In genomic region chr11:83448927-83449236, GRCm38 (mm10) we compare ENCODE assay signal across 10 mouse cellular contexts. TPM values are rescaled to one million over a fixed set of nuclear protein-coding genes. Genes with fewer than 3 reads are reported as not detected.
DNase-seq lines count a peak whose midpoint lies in the region; ATAC-seq lines count a peak whose summit lies in the region.
"Had no signal": no experiment of that assay in that cellular context is flagged by ENCODE, and none has a peak within 500 bp of the region (broad histone marks: within the 10 kb centered on the region; RNA-seq: fewer than 3 reads in every experiment).

No protein-coding gene starts in this region.

- peaks cover 26% of the 10 kb centered on the region for H3K27me3 ChIP-seq in heart, embryonic 15.5 days
- peaks cover 37% of the 10 kb centered on the region for H3K27me3 ChIP-seq in limb, embryonic 15.5 days
- H3K27me3 ChIP-seq in midbrain, embryonic 14.5 days (ENCODE audit: control insufficient read depth, insufficient read depth, low read length) = peaks cover 24% of the 10 kb centered on the region

- H3K9ac ChIP-seq in heart, embryonic 15.5 days = no peak overlapping the region
- H3K9ac ChIP-seq in limb, embryonic 15.5 days = no peak overlapping the region
- H3K9ac ChIP-seq in midbrain, embryonic 14.5 days (replicated peaks; ENCODE audit: low read length) = no peak overlapping the region

- H3K4me3 ChIP-seq in heart, embryonic 15.5 days = no peak overlapping the region
- H3K4me3 ChIP-seq in limb, embryonic 15.5 days = no peak overlapping the region
- no peak overlapping the region for H3K4me3 ChIP-seq in midbrain, embryonic 14.5 days (replicated peaks; ENCODE audit: low read depth, low read length)

- intact Hi-C loops in gastrocnemius, postnatal 14 days (cut with DNase I; ENCODE audit: low total_unique reads) = no loop called here
- intact Hi-C loops in gastrocnemius, postnatal 36 days (cut with DNase I) = no loop called here

- ATAC-seq in heart, embryonic 15.5 days (replicated peaks; ENCODE audit: insufficient number of reproducible peaks, insufficient read depth, low FRiP score, low read depth) = peak; percentile 58
- ATAC-seq in limb, embryonic 15.5 days (ENCODE audit: insufficient number of reproducible peaks, low FRiP score, low TSS enrichment, low read depth) = no peak
- no peak for ATAC-seq in midbrain, embryonic 14.5 days (ENCODE audit: low FRiP score, low TSS enrichment)
- ATAC-seq in activated CD4-positive, CD25-positive, alpha-beta regulatory T cell, adult 4 months = no peak

- peak; percentile 25 for DNase-seq in gastrocnemius, postnatal 14 days
- DNase-seq in gastrocnemius, postnatal 36 days = no peak
- DNase-seq in adrenal gland, postnatal 25 days = peak; percentile 55
- DNase-seq in layer of hippocampus, postnatal 25 days (ENCODE audit: extremely low spot score in 1 of 2, low spot score in 1 of 2) = no peak
- DNase-seq in midbrain, embryonic 14.5 days = no peak
- DNase-seq: cerebellum, adult 18-20 months had no signal

- no peaks in the 10 kb centered on the region for H3K36me3 ChIP-seq in heart, embryonic 15.5 days
- H3K36me3 ChIP-seq in limb, embryonic 15.5 days = no peaks in the 10 kb centered on the region
- no peaks in the 10 kb centered on the region for H3K36me3 ChIP-seq in midbrain, embryonic 14.5 days (ENCODE audit: control insufficient read depth, insufficient read depth, low read length)

- H3K4me2 ChIP-seq in heart, embryonic 15.5 days = peak overlapping the region; percentile 10; the same call in 1 of the 2 replicates
- no peak overlapping the region for H3K4me2 ChIP-seq in limb, embryonic 15.5 days
- H3K4me2 ChIP-seq in midbrain, embryonic 14.5 days (ENCODE audit: low read length) = no peak overlapping the region

- H3K27ac ChIP-seq in heart, embryonic 15.5 days = peak overlapping the region; percentile 63
- H3K27ac ChIP-seq in limb, embryonic 15.5 days = 0 out of 2 replicates have a peak overlapping the region, but pooled peaks have one; percentile 59
- no peak overlapping the region for H3K27ac ChIP-seq in midbrain, embryonic 14.5 days (replicated peaks; ENCODE audit: low read depth, low read length)

- peaks cover 56% of the 10 kb centered on the region for H3K4me1 ChIP-seq in heart, embryonic 15.5 days (replicated peaks)
- peaks cover 20% of the 10 kb centered on the region for H3K4me1 ChIP-seq in limb, embryonic 15.5 days
- H3K4me1 ChIP-seq in midbrain, embryonic 14.5 days (ENCODE audit: control insufficient read depth, insufficient read depth, low read length) = peaks cover 3% of the 10 kb centered on the region; the same call in 1 of the 2 replicates

- no peaks in the 10 kb centered on the region for H3K9me3 ChIP-seq in heart, embryonic 15.5 days (replicated peaks)
- no peaks in the 10 kb centered on the region for H3K9me3 ChIP-seq in limb, embryonic 15.5 days
- no peaks in the 10 kb centered on the region for H3K9me3 ChIP-seq in midbrain, embryonic 14.5 days (ENCODE audit: control insufficient read depth, low read length)

RNA-seq across cellular contexts. Expression of gene 1700020L24Rik, which starts 11.4 kb away (rescaled TPM):
- not detected for total RNA-seq in gastrocnemius, postnatal 14 days (2021)
- not detected for total RNA-seq in gastrocnemius, postnatal 36 days (2021)
- 0.43 TPM in 1 of 2 replicates, not detected in the other for total RNA-seq in adrenal gland, postnatal 25 days (2021)
- 0.82 and 1.4 TPM in 2 replicates for polyA plus RNA-seq in heart, embryonic 15.5 days (2015; fragmentation: Nextera tagmentation; extraction: Ambion mirVana)
- 0.35 and 0.64 TPM in 2 replicates for polyA plus RNA-seq in limb, embryonic 15.5 days (2015; fragmentation: Nextera tagmentation; extraction: Ambion mirVana)
- not detected for total RNA-seq in layer of hippocampus, postnatal 25 days (2021)
- polyA plus RNA-seq in midbrain, embryonic 14.5 days (2014; fragmentation: Nextera tagmentation; extraction: Ambion mirVana) = 0.69 and 1.2 TPM in 2 replicates
- under 1 TPM; 0.71 to 0.92 TPM for polyA plus RNA-seq in activated CD4-positive, CD25-positive, alpha-beta regulatory T cell, adult 4 months (2017; shearing (Covaris generic))

RNA-seq across cellular contexts. Expression of gene Mmp28, which starts 14.0 kb away (rescaled TPM):
- 1 to 10 TPM; 3.7 to 4.0 TPM for total RNA-seq in gastrocnemius, postnatal 14 days (2021)
- 1 to 10 TPM; 1.6 to 2.0 TPM for total RNA-seq in gastrocnemius, postnatal 36 days (2021)
- total RNA-seq in adrenal gland, postnatal 25 days (2021) = 6.7 and 8.0 TPM in 2 replicates
- 3.8 and 4.0 TPM in 2 replicates for polyA plus RNA-seq in heart, embryonic 15.5 days (2015; fragmentation: Nextera tagmentation; extraction: Ambion mirVana)
- polyA plus RNA-seq in limb, embryonic 15.5 days (2015; fragmentation: Nextera tagmentation; extraction: Ambion mirVana) = 2.7 and 3.4 TPM in 2 replicates
- 1 to 10 TPM; 2.8 to 3.4 TPM for total RNA-seq in layer of hippocampus, postnatal 25 days (2021)
- 1.6 and 2.7 TPM in 2 replicates for polyA plus RNA-seq in midbrain, embryonic 14.5 days (2014; fragmentation: Nextera tagmentation; extraction: Ambion mirVana)
- polyA plus RNA-seq in activated CD4-positive, CD25-positive, alpha-beta regulatory T cell, adult 4 months (2017; shearing (Covaris generic)) = not detected

RNA-seq across cellular contexts. Expression of gene Gas2l2, which starts 19.6 kb away (rescaled TPM):
- not detected for total RNA-seq in gastrocnemius, postnatal 14 days (2021)
- total RNA-seq in gastrocnemius, postnatal 36 days (2021) = not detected
- not detected in 2 replicates for total RNA-seq in adrenal gland, postnatal 25 days (2021)
- 0.11 and 0.13 TPM in 2 replicates for polyA plus RNA-seq in heart, embryonic 15.5 days (2015; fragmentation: Nextera tagmentation; extraction: Ambion mirVana)
- 0.05 TPM in 1 of 2 replicates, not detected in the other for polyA plus RNA-seq in limb, embryonic 15.5 days (2015; fragmentation: Nextera tagmentation; extraction: Ambion mirVana)
- under 1 TPM; 0.20 to 0.26 TPM for total RNA-seq in layer of hippocampus, postnatal 25 days (2021)
- 0.11 and 0.18 TPM in 2 replicates for polyA plus RNA-seq in midbrain, embryonic 14.5 days (2014; fragmentation: Nextera tagmentation; extraction: Ambion mirVana)
- not detected for polyA plus RNA-seq in activated CD4-positive, CD25-positive, alpha-beta regulatory T cell, adult 4 months (2017; shearing (Covaris generic))
- total RNA-seq: megakaryocyte, adult 5-6 weeks had no signal

RNA-seq across cellular contexts. Expression of gene Taf15, which starts 24.0 kb away (rescaled TPM):
- 10 to 100 TPM; 22.5 to 24.5 TPM for total RNA-seq in gastrocnemius, postnatal 14 days (2021)
- total RNA-seq in gastrocnemius, postnatal 36 days (2021) = 10 to 100 TPM; 19.5 to 21.7 TPM
- 72.8 and 73.5 TPM in 2 replicates for total RNA-seq in adrenal gland, postnatal 25 days (2021)
- 8.8 and 10.5 TPM in 2 replicates for polyA plus RNA-seq in heart, embryonic 15.5 days (2015; fragmentation: Nextera tagmentation; extraction: Ambion mirVana)
- polyA plus RNA-seq in limb, embryonic 15.5 days (2015; fragmentation: Nextera tagmentation; extraction: Ambion mirVana) = 10.5 and 12.1 TPM in 2 replicates
- 10 to 100 TPM; 61.7 to 80.3 TPM for total RNA-seq in layer of hippocampus, postnatal 25 days (2021)
- polyA plus RNA-seq in midbrain, embryonic 14.5 days (2014; fragmentation: Nextera tagmentation; extraction: Ambion mirVana) = 13.7 and 17.0 TPM in 2 replicates
- polyA plus RNA-seq in activated CD4-positive, CD25-positive, alpha-beta regulatory T cell, adult 4 months (2017; shearing (Covaris generic)) = 10 to 100 TPM; 10.8 to 12.5 TPM

RNA-seq across cellular contexts. Expression of gene Rasl10b, which starts 39.9 kb away (rescaled TPM):
- under 1 TPM; 0.31 to 0.45 TPM for total RNA-seq in gastrocnemius, postnatal 14 days (2021)
- under 1 TPM; 0.37 to 0.43 TPM for total RNA-seq in gastrocnemius, postnatal 36 days (2021)
- total RNA-seq in adrenal gland, postnatal 25 days (2021) = 9.8 and 12.7 TPM in 2 replicates
- polyA plus RNA-seq in heart, embryonic 15.5 days (2015; fragmentation: Nextera tagmentation; extraction: Ambion mirVana) = 8.1 and 9.7 TPM in 2 replicates
- 2.3 and 2.8 TPM in 2 replicates for polyA plus RNA-seq in limb, embryonic 15.5 days (2015; fragmentation: Nextera tagmentation; extraction: Ambion mirVana)
- total RNA-seq in layer of hippocampus, postnatal 25 days (2021) = 100 to 1,000 TPM; 222 to 242 TPM
- 18.3 and 37.9 TPM in 2 replicates for polyA plus RNA-seq in midbrain, embryonic 14.5 days (2014; fragmentation: Nextera tagmentation; extraction: Ambion mirVana)
- polyA plus RNA-seq in activated CD4-positive, CD25-positive, alpha-beta regulatory T cell, adult 4 months (2017; shearing (Covaris generic)) = not detected
- total RNA-seq: megakaryocyte, adult 5-6 weeks had no signal

Comparison
In these comparisons a context has a peak if more than half of its experiments do, and no peak if none do; other contexts are left out.
1. DNase-seq: peak in gastrocnemius, postnatal 14 days (single experiment) and adrenal gland, postnatal 25 days (single experiment); none in gastrocnemius, postnatal 36 days (0 of 2), layer of hippocampus, postnatal 25 days (0 of 2) and midbrain, embryonic 14.5 days (single experiment).